Mouse (Mus musculus): ENCODE measurements around the gene Slc29a2.

DNA sequence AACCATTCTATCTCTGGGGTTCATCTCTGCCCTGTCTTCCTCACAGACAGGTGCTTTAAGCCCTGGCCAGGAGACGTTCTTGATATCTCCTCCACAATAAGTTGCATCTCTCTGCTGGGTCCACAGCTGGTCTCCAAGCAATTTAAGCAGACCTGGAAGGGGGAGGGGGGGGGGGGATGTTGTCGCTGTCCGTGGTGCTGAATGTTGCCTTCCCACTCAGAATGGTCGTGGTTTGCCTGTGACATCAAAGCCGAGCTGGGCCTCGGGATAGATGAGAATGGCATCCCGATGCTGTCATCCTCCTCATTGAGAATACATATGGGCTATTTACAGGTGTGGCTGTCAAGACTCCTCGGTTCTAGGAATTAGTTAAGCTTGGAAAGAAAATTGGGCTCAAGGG lies 31.3 kb upstream of the Slc29a2 start:
- no peak for TF ChIP-seq MYOD1 (IDR thresholded peaks at IDR 0.05; ENCODE audit: control insufficient read depth, insufficient read length, low read depth)
- no peak for TF ChIP-seq USF1 (IDR thresholded peaks at IDR 0.05; ENCODE audit: low read depth)
- no peak for TF ChIP-seq CTCF (IDR thresholded peaks at IDR 0.05; ENCODE audit: control insufficient read depth, insufficient read depth, insufficient read length)
- TF ChIP-seq MAX (IDR thresholded peaks at IDR 0.05), result no peak
- no peak for TF ChIP-seq CEBPB (IDR thresholded peaks at IDR 0.05; ENCODE audit: low read depth)

All from C2C12 (cell line).